Mouse (Mus musculus) neural tube, embryonic 13.5 days (tissue): ENCODE measurements at regions not wholly inside any gene's neighbourhood (a gene's known extent, or its start where the extent isn't known, plus 50 kb on each side); places are given as distances from the start of the nearest gene placed in this dataset.
"Not testable (repeated sequence)": the region's sequence is repeated elsewhere in the genome, so short reads cannot be mapped to it uniquely, and the experiment has no call there.

Experiments
- ATAC-seq: fragments of 200-750 bp; cut with Nextera tagmentation; 2 replicates; pipeline ENCODE4 v1.8.0; 2017; ENCODE audit warnings: low read depth, mild to moderate bottlenecking, moderate TSS enrichment, moderate library complexity
- H3K27ac ChIP-seq: fragments of 300-500 bp; sonication (generic); replicated peaks from 2 replicates; pipeline ENCODE4 v1.5.1; 2015; ENCODE audit warnings: moderate library complexity, mild to moderate bottlenecking, inconsistent platforms
- H3K27me3 ChIP-seq: fragments of 300-500 bp; sonication (generic); 2 replicates; pipeline ENCODE4 v1.6.1; 2015; ENCODE audit warnings: mild to moderate bottlenecking, inconsistent platforms
- H3K36me3 ChIP-seq: fragments of 300-500 bp; sonication (generic); 2 replicates; pipeline ENCODE4 v1.6.1; 2015; ENCODE audit warnings: mild to moderate bottlenecking, inconsistent platforms
- H3K4me1 ChIP-seq: fragments of 300-500 bp; sonication (generic); replicated peaks from 2 replicates; pipeline ENCODE4 v1.6.1; 2015; ENCODE audit warnings: inconsistent platforms
- H3K4me2 ChIP-seq: fragments of 300-500 bp; sonication (generic); 2 replicates; pipeline ENCODE4 v1.6.1; 2015; ENCODE audit warnings: inconsistent platforms, mild to moderate bottlenecking, moderate library complexity
- H3K4me3 ChIP-seq: fragments of 300-500 bp; sonication (generic); 2 replicates; pipeline ENCODE4 v1.5.1; 2015; ENCODE audit warnings: mild to moderate bottlenecking, inconsistent platforms
- H3K9ac ChIP-seq: fragments of 300-500 bp; sonication (generic); 2 replicates; pipeline ENCODE4 v1.6.1; 2015; ENCODE audit warnings: moderate library complexity, mild to moderate bottlenecking, inconsistent platforms
- H3K9me3 ChIP-seq: fragments of 300-500 bp; sonication (generic); 2 replicates; pipeline ENCODE4 v1.6.1; 2016; ENCODE audit warnings: inconsistent platforms
- whole genome bisulfite sequencing: fragments of 180-500 bp; shearing (Covaris S2); methylation state at CpG from one replicate; pipeline ENCODE4 v1.1.7; 2015; 5-methylcytosine and 5-hydroxymethylcytosine counted together

GRCm38 (mm10) chr3:114627103-114627502 lies 276.8 kb upstream of the Olfm3 start:
- WGBS, result 62% methylated on average over 2 of the region's 2 CpGs
- no peaks in the 10 kb centered on the region for H3K4me1 ChIP-seq
- no peak overlapping the region for H3K27ac ChIP-seq
- H3K27me3 ChIP-seq, result no peaks in the 10 kb centered on the region
- H3K4me3 ChIP-seq, result no peak overlapping the region
- H3K9ac ChIP-seq, result no peak overlapping the region
- no peaks in the 10 kb centered on the region for H3K9me3 ChIP-seq
- no peak for ATAC-seq
- no peaks in the 10 kb centered on the region for H3K36me3 ChIP-seq
- no peak overlapping the region for H3K4me2 ChIP-seq

GRCm38 (mm10) chr3:114635362-114635761 lies 268.5 kb upstream of the Olfm3 start:
- no peaks in the 10 kb centered on the region for H3K9me3 ChIP-seq
- no peak overlapping the region for H3K4me2 ChIP-seq
- ATAC-seq, result 0 out of 2 replicates have a peak, but pooled peaks have one; percentile 40
- 47% methylated on average over 2 of the region's 2 CpGs for WGBS
- H3K9ac ChIP-seq, result no peak overlapping the region
- no peaks in the 10 kb centered on the region for H3K4me1 ChIP-seq
- no peaks in the 10 kb centered on the region for H3K27me3 ChIP-seq
- H3K27ac ChIP-seq, result no peak overlapping the region
- no peaks in the 10 kb centered on the region for H3K36me3 ChIP-seq
- H3K4me3 ChIP-seq, result no peak overlapping the region

GRCm38 (mm10) chr3:114647957-114648356 lies 255.9 kb upstream of the Olfm3 start:
- Histone ChIP-seq H3K4me1 (no peaks in the 10 kb centered on the region), H3K9me3 (no peaks in the 10 kb centered on the region), H3K27me3 (no peaks in the 10 kb centered on the region), H3K4me2 (no peak overlapping the region), H3K36me3 (no peaks in the 10 kb centered on the region), H3K4me3 (no peak overlapping the region), H3K9ac (no peak overlapping the region), H3K27ac (no peak overlapping the region)
- WGBS, result 81% methylated on average over 3 of the region's 3 CpGs
- no peak for ATAC-seq

- Histone ChIP-seq H3K9ac (no peak overlapping the region), H3K4me1 (no peaks in the 10 kb centered on the region), H3K27me3 (no peaks in the 10 kb centered on the region), H3K4me2 (no peak overlapping the region), H3K27ac (no peak overlapping the region), H3K36me3 (no peaks in the 10 kb centered on the region), H3K4me3 (no peak overlapping the region), H3K9me3 (no peaks in the 10 kb centered on the region)
- peak; percentile 63 for ATAC-seq
- 62% methylated on average over 2 of the region's 2 CpGs for WGBS
Observed at GRCm38 (mm10) chr3:114697946-114698345, 205.9 kb upstream of the Olfm3 start.

- no peak overlapping the region for H3K4me2 ChIP-seq
- WGBS, result 90% methylated on average over 1 of the region's 1 CpGs
- no peaks in the 10 kb centered on the region for H3K9me3 ChIP-seq
- H3K27ac ChIP-seq, result no peak overlapping the region
- H3K27me3 ChIP-seq, result no peaks in the 10 kb centered on the region
- H3K36me3 ChIP-seq, result no peaks in the 10 kb centered on the region
- no peak overlapping the region for H3K4me3 ChIP-seq
- H3K4me1 ChIP-seq, result no peaks in the 10 kb centered on the region
- ATAC-seq, result no peak
- no peak overlapping the region for H3K9ac ChIP-seq
Observed at GRCm38 (mm10) chr3:114725131-114725530, 178.7 kb upstream of the Olfm3 start.

GRCm38 (mm10) chr3:114736426-114736825 lies 167.5 kb upstream of the Olfm3 start:
- H3K4me2 ChIP-seq, result no peak overlapping the region
- ATAC-seq, result no peak
- H3K9me3 ChIP-seq, result no peaks in the 10 kb centered on the region
- no peaks in the 10 kb centered on the region for H3K36me3 ChIP-seq
- no peaks in the 10 kb centered on the region for H3K4me1 ChIP-seq
- no peak overlapping the region for H3K27ac ChIP-seq
- no peaks in the 10 kb centered on the region for H3K27me3 ChIP-seq
- no peak overlapping the region for H3K4me3 ChIP-seq
- no peak overlapping the region for H3K9ac ChIP-seq
- WGBS, result 87% methylated on average over 2 of the region's 2 CpGs

- no peak for ATAC-seq
- H3K4me2 ChIP-seq, result no peak overlapping the region
Observed at GRCm38 (mm10) chr3:114744206-114744605, 159.7 kb upstream of the Olfm3 start.

GRCm38 (mm10) chr3:114745131-114745530 lies 158.7 kb upstream of the Olfm3 start:
- no peak for ATAC-seq
- H3K36me3 ChIP-seq, result no peaks in the 10 kb centered on the region

More at GRCm38 (mm10) chr3:114744206-114744605, 159.7 kb upstream of the Olfm3 start:
- H3K27me3 ChIP-seq, result no peaks in the 10 kb centered on the region
- H3K9me3 ChIP-seq, result no peaks in the 10 kb centered on the region
- no peaks in the 10 kb centered on the region for H3K36me3 ChIP-seq
- no peaks in the 10 kb centered on the region for H3K4me1 ChIP-seq
- WGBS, result 86% methylated on average over 1 of the region's 1 CpGs
- H3K4me3 ChIP-seq, result no peak overlapping the region
- H3K9ac ChIP-seq, result no peak overlapping the region
- no peak overlapping the region for H3K27ac ChIP-seq

GRCm38 (mm10) chr3:114757313-114757712 lies 146.6 kb upstream of the Olfm3 start:
- Histone ChIP-seq H3K4me2 (no peak overlapping the region), H3K9ac (no peak overlapping the region), H3K36me3 (no peaks in the 10 kb centered on the region), H3K27me3 (no peaks in the 10 kb centered on the region), H3K27ac (no peak overlapping the region), H3K4me1 (no peaks in the 10 kb centered on the region), H3K9me3 (no peaks in the 10 kb centered on the region), H3K4me3 (no peak overlapping the region)
- WGBS, result 84% methylated on average over 4 of the region's 4 CpGs
- ATAC-seq, result no peak

More at GRCm38 (mm10) chr3:114745131-114745530, 158.7 kb upstream of the Olfm3 start:
- no peak overlapping the region for H3K9ac ChIP-seq
- no peaks in the 10 kb centered on the region for H3K4me1 ChIP-seq
- no peak overlapping the region for H3K27ac ChIP-seq
- no peaks in the 10 kb centered on the region for H3K27me3 ChIP-seq
- no peaks in the 10 kb centered on the region for H3K9me3 ChIP-seq
- no peak overlapping the region for H3K4me3 ChIP-seq
- H3K4me2 ChIP-seq, result no peak overlapping the region

GRCm38 (mm10) chr3:114758592-114758991 lies 145.3 kb upstream of the Olfm3 start:
- ATAC-seq, result no peak
- H3K9ac ChIP-seq, result no peak overlapping the region
- 84% methylated on average over 3 of the region's 3 CpGs for WGBS
- H3K36me3 ChIP-seq, result no peaks in the 10 kb centered on the region
- no peak overlapping the region for H3K27ac ChIP-seq
- no peaks in the 10 kb centered on the region for H3K27me3 ChIP-seq
- H3K9me3 ChIP-seq, result no peaks in the 10 kb centered on the region
- H3K4me3 ChIP-seq, result no peak overlapping the region
- H3K4me1 ChIP-seq, result no peaks in the 10 kb centered on the region
- no peak overlapping the region for H3K4me2 ChIP-seq

- H3K4me1 ChIP-seq, result no peaks in the 10 kb centered on the region
- H3K4me3 ChIP-seq, result no peak overlapping the region
- no peak overlapping the region for H3K4me2 ChIP-seq
- H3K9me3 ChIP-seq, result no peaks in the 10 kb centered on the region
- no peaks in the 10 kb centered on the region for H3K27me3 ChIP-seq
- no peak for ATAC-seq
- no peaks in the 10 kb centered on the region for H3K36me3 ChIP-seq
- no peak overlapping the region for H3K9ac ChIP-seq
- 42% methylated on average over 1 of the region's 1 CpGs for WGBS
- H3K27ac ChIP-seq, result no peak overlapping the region
Observed at GRCm38 (mm10) chr3:114759290-114760002, 144.4 kb upstream of the Olfm3 start.

GRCm38 (mm10) chr3:114762373-114762772 lies 141.5 kb upstream of the Olfm3 start:
- H3K9me3 ChIP-seq, H3K4me3 ChIP-seq, H3K4me1 ChIP-seq, ATAC-seq, H3K27ac ChIP-seq, H3K27me3 ChIP-seq, H3K36me3 ChIP-seq, H3K4me2 ChIP-seq, H3K9ac ChIP-seq: not testable (repeated sequence)
- WGBS, result 90% methylated on average over 8 of the region's 8 CpGs

GRCm38 (mm10) chr3:114789082-114789481 lies 114.8 kb upstream of the Olfm3 start:
- Histone ChIP-seq H3K4me1 (no peaks in the 10 kb centered on the region), H3K4me3 (no peak overlapping the region), H3K9ac (no peak overlapping the region), H3K9me3 (no peaks in the 10 kb centered on the region), H3K36me3 (no peaks in the 10 kb centered on the region), H3K27ac (no peak overlapping the region), H3K4me2 (no peak overlapping the region), H3K27me3 (no peaks in the 10 kb centered on the region)
- 35% methylated on average over 1 of the region's 1 CpGs for WGBS
- no peak for ATAC-seq
